Mouse (Mus musculus): ENCODE results near the gene Cx3cl1. TPM values are rescaled to one million over a fixed set of nuclear protein-coding genes. Genes with fewer than 3 reads are reported as not detected.

Cx3cl1 gene
- 8.8 and 11.2 TPM in 2 replicates for polyA plus RNA-seq (2014; fragmentation: Nextera tagmentation; extraction: Ambion mirVana)

GRCm38 (mm10) chr8:94771941-94772670 is at the start of gene Cx3cl1:
Cx3cl1 (plus strand) TSS chr8:94772009.
- peaks cover 54% of the 10 kb centered on the region for H3K27me3 ChIP-seq (ENCODE audit: control insufficient read depth, insufficient read depth, low read length)
- no peak within 1 kb of the TSS for H3K27ac ChIP-seq (ENCODE audit: low read depth, low read length)
- under 1% methylated on average over 38 of the region's 38 CpGs for WGBS (ENCODE audit: insufficient replicate concordance)

GRCm38 (mm10) chr8:94725998-94726397 is 45.8 kb upstream of the Cx3cl1 start:
- ATAC-seq (replicated peaks; ENCODE audit: insufficient number of reproducible peaks, low FRiP score, low TSS enrichment) = no peak
- Histone ChIP-seq H3K9me3 (replicated peaks; ENCODE audit: control insufficient read depth, low read length) (no peaks in the 10 kb centered on the region), H3K27ac (ENCODE audit: low read depth, low read length) (no peak overlapping the region), H3K4me3 (ENCODE audit: low read depth, low read length) (no peak overlapping the region), H3K4me2 (no peak overlapping the region), H3K9ac (ENCODE audit: low read depth, low read length) (no peak overlapping the region), H3K4me1 (ENCODE audit: control insufficient read depth, insufficient read depth, low read length) (no peaks in the 10 kb centered on the region), H3K36me3 (ENCODE audit: control insufficient read depth, insufficient read depth, low read length) (no peaks in the 10 kb centered on the region), H3K27me3 (ENCODE audit: control insufficient read depth, insufficient read depth, low read length) (no peaks in the 10 kb centered on the region)
- 79% methylated on average over 5 of the region's 5 CpGs for WGBS (ENCODE audit: insufficient replicate concordance)

More at GRCm38 (mm10) chr8:94771941-94772670, at the start of gene Cx3cl1:
- Histone ChIP-seq H3K9me3 (replicated peaks; ENCODE audit: control insufficient read depth, low read length) (no peaks in the 10 kb centered on the region), H3K36me3 (ENCODE audit: control insufficient read depth, insufficient read depth, low read length) (no peaks in the 10 kb centered on the region), H3K4me1 (ENCODE audit: control insufficient read depth, insufficient read depth, low read length) (peaks cover 15% of the 10 kb centered on the region), H3K4me3 (ENCODE audit: low read depth, low read length) (peak within 1 kb of the TSS; percentile 55), H3K9ac (ENCODE audit: low read depth, low read length) (peak within 1 kb of the TSS; percentile 79), H3K4me2 (peak within 1 kb of the TSS; percentile 88)
- peak; percentile 52 for ATAC-seq (replicated peaks; ENCODE audit: insufficient number of reproducible peaks, low FRiP score, low TSS enrichment)

GRCm38 (mm10) chr8:94729301-94729700 is 42.5 kb upstream of the Cx3cl1 start:
- H3K9ac ChIP-seq (ENCODE audit: low read depth, low read length) = no peak overlapping the region
- H3K4me1 ChIP-seq (ENCODE audit: control insufficient read depth, insufficient read depth, low read length) = peaks cover 3% of the 10 kb centered on the region
- H3K4me3 ChIP-seq (ENCODE audit: low read depth, low read length) = no peak overlapping the region
- H3K27ac ChIP-seq (ENCODE audit: low read depth, low read length) = no peak overlapping the region
- WGBS (ENCODE audit: insufficient replicate concordance) = 40% methylated on average over 4 of the region's 4 CpGs
- H3K27me3 ChIP-seq (ENCODE audit: control insufficient read depth, insufficient read depth, low read length) = no peaks in the 10 kb centered on the region
- no peak overlapping the region for H3K4me2 ChIP-seq
- no peaks in the 10 kb centered on the region for H3K36me3 ChIP-seq (ENCODE audit: control insufficient read depth, insufficient read depth, low read length)
- ATAC-seq (replicated peaks; ENCODE audit: insufficient number of reproducible peaks, low FRiP score, low TSS enrichment) = no peak
- H3K9me3 ChIP-seq (replicated peaks; ENCODE audit: control insufficient read depth, low read length) = no peaks in the 10 kb centered on the region

- peak; percentile 89 for ATAC-seq (replicated peaks; ENCODE audit: insufficient number of reproducible peaks, low FRiP score, low TSS enrichment)
- 61% methylated on average over 5 of the region's 5 CpGs for WGBS (ENCODE audit: insufficient replicate concordance)
- Histone ChIP-seq H3K9ac (ENCODE audit: low read depth, low read length) (no peak overlapping the region), H3K4me3 (ENCODE audit: low read depth, low read length) (no peak overlapping the region), H3K4me1 (ENCODE audit: control insufficient read depth, insufficient read depth, low read length) (peaks cover 3% of the 10 kb centered on the region), H3K4me2 (no peak overlapping the region), H3K27me3 (ENCODE audit: control insufficient read depth, insufficient read depth, low read length) (no peaks in the 10 kb centered on the region), H3K36me3 (ENCODE audit: control insufficient read depth, insufficient read depth, low read length) (no peaks in the 10 kb centered on the region), H3K9me3 (replicated peaks; ENCODE audit: control insufficient read depth, low read length) (no peaks in the 10 kb centered on the region), H3K27ac (ENCODE audit: low read depth, low read length) (peak overlapping the region; percentile 73)
Observed at GRCm38 (mm10) chr8:94733821-94734465, 37.9 kb upstream of the Cx3cl1 start.

GRCm38 (mm10) chr8:94734735-94735350 is 37.0 kb upstream of the Cx3cl1 start:
- H3K4me2 ChIP-seq = no peak overlapping the region
- H3K27ac ChIP-seq (ENCODE audit: low read depth, low read length) = peak overlapping the region; percentile 73; the same call in 1 of the 2 replicates
- WGBS (ENCODE audit: insufficient replicate concordance) = 75% methylated on average over 7 of the region's 7 CpGs
- no peak overlapping the region for H3K9ac ChIP-seq (ENCODE audit: low read depth, low read length)
- H3K27me3 ChIP-seq (ENCODE audit: control insufficient read depth, insufficient read depth, low read length) = no peaks in the 10 kb centered on the region
- no peaks in the 10 kb centered on the region for H3K36me3 ChIP-seq (ENCODE audit: control insufficient read depth, insufficient read depth, low read length)
- peaks cover 3% of the 10 kb centered on the region for H3K4me1 ChIP-seq (ENCODE audit: control insufficient read depth, insufficient read depth, low read length)
- H3K9me3 ChIP-seq (replicated peaks; ENCODE audit: control insufficient read depth, low read length) = no peaks in the 10 kb centered on the region
- no peak overlapping the region for H3K4me3 ChIP-seq (ENCODE audit: low read depth, low read length)
- no peak for ATAC-seq (replicated peaks; ENCODE audit: insufficient number of reproducible peaks, low FRiP score, low TSS enrichment)

GRCm38 (mm10) chr8:94735426-94736094 is 36.2 kb upstream of the Cx3cl1 start:
- Histone ChIP-seq H3K27ac (ENCODE audit: low read depth, low read length) (no peak overlapping the region), H3K4me2 (peak overlapping the region; percentile 27; the same call in 1 of the 2 replicates), H3K4me3 (ENCODE audit: low read depth, low read length) (no peak overlapping the region), H3K4me1 (ENCODE audit: control insufficient read depth, insufficient read depth, low read length) (peaks cover 3% of the 10 kb centered on the region), H3K9me3 (replicated peaks; ENCODE audit: control insufficient read depth, low read length) (no peaks in the 10 kb centered on the region), H3K9ac (ENCODE audit: low read depth, low read length) (0 out of 2 replicates have a peak overlapping the region, but pooled peaks have one; percentile 46), H3K36me3 (ENCODE audit: control insufficient read depth, insufficient read depth, low read length) (no peaks in the 10 kb centered on the region), H3K27me3 (ENCODE audit: control insufficient read depth, insufficient read depth, low read length) (no peaks in the 10 kb centered on the region)
- 53% methylated on average over 4 of the region's 5 CpGs for WGBS (ENCODE audit: insufficient replicate concordance)
- ATAC-seq (replicated peaks; ENCODE audit: insufficient number of reproducible peaks, low FRiP score, low TSS enrichment) = no peak; the same call in 1 of the 2 replicates

GRCm38 (mm10) chr8:94739829-94740228 is 32.0 kb upstream of the Cx3cl1 start:
- no peak for ATAC-seq (replicated peaks; ENCODE audit: insufficient number of reproducible peaks, low FRiP score, low TSS enrichment)
- Histone ChIP-seq H3K4me3 (ENCODE audit: low read depth, low read length) (no peak overlapping the region), H3K36me3 (ENCODE audit: control insufficient read depth, insufficient read depth, low read length) (no peaks in the 10 kb centered on the region), H3K4me1 (ENCODE audit: control insufficient read depth, insufficient read depth, low read length) (no peaks in the 10 kb centered on the region; the same call in 1 of the 2 replicates), H3K27me3 (ENCODE audit: control insufficient read depth, insufficient read depth, low read length) (no peaks in the 10 kb centered on the region), H3K4me2 (no peak overlapping the region), H3K27ac (ENCODE audit: low read depth, low read length) (no peak overlapping the region), H3K9me3 (replicated peaks; ENCODE audit: control insufficient read depth, low read length) (no peaks in the 10 kb centered on the region), H3K9ac (ENCODE audit: low read depth, low read length) (no peak overlapping the region)
- WGBS (ENCODE audit: insufficient replicate concordance) = 85% methylated on average over 6 of the region's 6 CpGs

- H3K36me3 ChIP-seq (ENCODE audit: control insufficient read depth, insufficient read depth, low read length) = no peaks in the 10 kb centered on the region
- no peak overlapping the region for H3K4me3 ChIP-seq (ENCODE audit: low read depth, low read length)
- no peak overlapping the region for H3K9ac ChIP-seq (ENCODE audit: low read depth, low read length)
- no peak overlapping the region for H3K27ac ChIP-seq (ENCODE audit: low read depth, low read length)
- no peaks in the 10 kb centered on the region; the same call in 1 of the 2 replicates for H3K4me1 ChIP-seq (ENCODE audit: control insufficient read depth, insufficient read depth, low read length)
- H3K27me3 ChIP-seq (ENCODE audit: control insufficient read depth, insufficient read depth, low read length) = no peaks in the 10 kb centered on the region
- no peaks in the 10 kb centered on the region for H3K9me3 ChIP-seq (replicated peaks; ENCODE audit: control insufficient read depth, low read length)
- 77% methylated on average over 3 of the region's 3 CpGs for WGBS (ENCODE audit: insufficient replicate concordance)
- H3K4me2 ChIP-seq = no peak overlapping the region
- ATAC-seq (replicated peaks; ENCODE audit: insufficient number of reproducible peaks, low FRiP score, low TSS enrichment) = no peak
Observed at GRCm38 (mm10) chr8:94740591-94740990, 31.2 kb upstream of the Cx3cl1 start.
